Mouse (Mus musculus): ENCODE measurements around the gene Fstl1. TPM values are rescaled to one million over a fixed set of nuclear protein-coding genes. Genes with fewer than 3 reads are reported as not detected.
A peak's percentile ranks its signal among the peaks of the same experiment; 100 is the strongest.

Fstl1 gene
- polyA plus RNA-seq (2012; ENCODE audit: insufficient read depth, insufficient read length, missing spikeins), result 3.6 and 3.8 TPM in 2 replicates

GRCm38 (mm10) chr16:37776860-37777651, at the start of gene Fstl1:
Fstl1 (plus strand) TSS chr16:37776873.
- no peak for TF ChIP-seq CTCF (IDR thresholded peaks at IDR 0.05; ENCODE audit: low read depth, low read length)
- no peak for TF ChIP-seq POLR2A (IDR thresholded peaks at IDR 0.05; ENCODE audit: borderline replicate concordance, low read depth, low read length)
- peak within 1 kb of the TSS; percentile 50 for H3K4me3 ChIP-seq (ENCODE audit: insufficient read depth, low read length)
- H3K4me1 ChIP-seq (ENCODE audit: control insufficient read depth, insufficient read depth, low read length), result no peaks in the 10 kb centered on the region
- H3K27ac ChIP-seq (ENCODE audit: insufficient read depth, low read depth, low read length), result no peak within 1 kb of the TSS

- TF ChIP-seq POLR2A (IDR thresholded peaks at IDR 0.05; ENCODE audit: borderline replicate concordance, low read depth, low read length), result no peak
- TF ChIP-seq CTCF (IDR thresholded peaks at IDR 0.05; ENCODE audit: low read depth, low read length), result no peak
- Histone ChIP-seq H3K4me3 (ENCODE audit: insufficient read depth, low read length) (no peak overlapping the region), H3K27ac (ENCODE audit: insufficient read depth, low read depth, low read length) (no peak overlapping the region), H3K4me1 (ENCODE audit: control insufficient read depth, insufficient read depth, low read length) (peaks cover 43% of the 10 kb centered on the region)
These were observed 48.0 kb upstream of the Fstl1 start for GRCm38 (mm10) chr16:37728674-37729073.

GRCm38 (mm10) chr16:37729381-37730150, 47.1 kb upstream of the Fstl1 start:
- Histone ChIP-seq H3K27ac (ENCODE audit: insufficient read depth, low read depth, low read length) (no peak overlapping the region), H3K4me3 (ENCODE audit: insufficient read depth, low read length) (no peak overlapping the region), H3K4me1 (ENCODE audit: control insufficient read depth, insufficient read depth, low read length) (peaks cover 44% of the 10 kb centered on the region)
- TF ChIP-seq POLR2A (IDR thresholded peaks at IDR 0.05; ENCODE audit: borderline replicate concordance, low read depth, low read length) (no peak), CTCF (IDR thresholded peaks at IDR 0.05; ENCODE audit: low read depth, low read length) (no peak)

DNA sequence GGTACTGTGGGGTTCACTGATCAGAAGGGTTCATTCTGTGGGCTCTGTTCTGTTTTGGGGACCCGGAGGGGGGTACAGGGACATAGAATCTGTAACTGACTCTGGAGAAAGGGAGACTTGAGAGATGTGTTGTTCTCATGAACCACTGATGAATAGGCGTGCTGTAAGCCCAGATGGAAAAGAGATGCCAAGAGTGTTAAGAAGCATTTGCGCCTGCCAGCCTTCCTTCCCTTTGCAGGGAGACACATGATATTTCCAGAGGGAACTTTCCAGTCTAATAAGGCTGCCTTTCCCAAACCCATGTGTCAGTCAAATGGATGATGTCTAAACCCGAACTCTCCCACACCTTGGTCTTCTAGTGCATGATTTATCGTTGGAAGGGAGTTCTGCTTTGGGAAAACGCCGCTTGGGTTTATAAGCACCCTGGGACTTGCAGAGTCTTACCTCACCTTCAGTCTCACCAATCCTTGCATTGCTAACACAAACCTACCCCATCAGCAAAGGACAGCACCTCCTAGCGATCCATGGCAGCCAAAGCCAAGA, 46.3 kb upstream of the Fstl1 start:
- Histone ChIP-seq H3K27ac (ENCODE audit: insufficient read depth, low read depth, low read length) (0 out of 2 replicates have a peak overlapping the region, but pooled peaks have one; percentile 25), H3K4me1 (ENCODE audit: control insufficient read depth, insufficient read depth, low read length) (peaks cover 47% of the 10 kb centered on the region), H3K4me3 (ENCODE audit: insufficient read depth, low read length) (no peak overlapping the region)
- TF ChIP-seq POLR2A (IDR thresholded peaks at IDR 0.05; ENCODE audit: borderline replicate concordance, low read depth, low read length) (no peak), CTCF (IDR thresholded peaks at IDR 0.05; ENCODE audit: low read depth, low read length) (no peak)

DNA sequence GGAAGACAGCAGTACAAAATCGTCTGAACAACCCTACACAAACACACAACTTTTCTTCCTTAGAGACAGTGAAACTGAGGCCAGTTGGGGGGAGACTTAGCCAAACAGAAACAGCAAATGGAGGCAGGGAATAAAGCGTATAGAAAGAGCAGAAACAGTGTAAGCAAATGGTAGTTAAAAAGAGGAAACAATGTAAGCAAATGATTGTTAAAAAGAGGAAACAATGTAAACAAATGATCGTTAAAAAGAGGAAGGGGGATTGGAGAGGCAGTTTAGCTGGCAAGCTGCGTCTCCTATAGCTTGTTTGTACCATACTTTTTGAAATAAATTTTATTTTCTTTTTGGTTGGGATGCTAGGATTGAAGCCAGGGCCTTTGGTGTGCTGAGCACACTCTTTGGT, 45.2 kb upstream of the Fstl1 start:
- H3K4me3 ChIP-seq (ENCODE audit: insufficient read depth, low read length), result no peak overlapping the region; the same call in 1 of the 2 replicates
- peak overlapping the region; percentile 82 for H3K27ac ChIP-seq (ENCODE audit: insufficient read depth, low read depth, low read length)
- TF ChIP-seq POLR2A (IDR thresholded peaks at IDR 0.05; ENCODE audit: borderline replicate concordance, low read depth, low read length) (no peak), CTCF (IDR thresholded peaks at IDR 0.05; ENCODE audit: low read depth, low read length) (no peak)
- H3K4me1 ChIP-seq (ENCODE audit: control insufficient read depth, insufficient read depth, low read length), result peaks cover 45% of the 10 kb centered on the region

DNA sequence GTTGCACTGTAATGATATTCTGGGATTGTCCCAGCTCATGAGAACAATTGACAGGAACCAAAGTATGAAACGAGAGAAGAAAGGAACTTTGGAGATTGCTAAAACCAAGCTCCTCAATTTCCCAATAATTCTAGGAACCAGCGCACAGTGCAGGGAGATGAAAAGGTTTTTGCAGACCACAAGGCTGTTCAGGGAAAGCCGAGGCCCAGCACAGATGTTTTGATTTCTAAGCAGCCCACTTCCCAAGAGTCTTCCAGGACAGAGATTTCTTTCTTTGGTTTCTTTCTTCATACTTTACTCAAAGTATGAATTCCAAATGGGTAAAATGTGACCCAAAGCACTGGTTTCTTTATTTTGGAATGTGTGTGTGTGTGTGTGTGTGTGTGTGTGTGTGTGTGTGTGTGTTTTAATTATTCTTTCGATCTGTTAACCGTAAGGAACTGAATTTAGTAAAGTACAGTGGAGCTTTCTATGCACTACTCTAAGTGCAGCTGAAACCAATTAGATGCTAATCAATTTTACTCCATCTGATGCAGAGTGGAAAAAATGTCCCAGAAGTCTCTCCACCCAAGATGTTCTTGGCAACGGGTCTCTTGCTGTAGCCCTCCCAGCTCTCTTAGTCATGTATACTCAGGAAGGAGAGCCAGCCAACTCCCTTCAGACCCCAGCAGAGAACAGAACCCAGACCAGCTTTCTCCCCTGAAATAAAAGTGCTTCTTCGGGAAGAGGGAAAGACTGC, 44.5 kb upstream of the Fstl1 start:
- Histone ChIP-seq H3K27ac (ENCODE audit: insufficient read depth, low read depth, low read length) (peak overlapping the region; percentile 82), H3K4me3 (ENCODE audit: insufficient read depth, low read length) (no peak overlapping the region), H3K4me1 (ENCODE audit: control insufficient read depth, insufficient read depth, low read length) (peaks cover 45% of the 10 kb centered on the region)
- TF ChIP-seq CTCF (IDR thresholded peaks at IDR 0.05; ENCODE audit: low read depth, low read length), result no peak

DNA sequence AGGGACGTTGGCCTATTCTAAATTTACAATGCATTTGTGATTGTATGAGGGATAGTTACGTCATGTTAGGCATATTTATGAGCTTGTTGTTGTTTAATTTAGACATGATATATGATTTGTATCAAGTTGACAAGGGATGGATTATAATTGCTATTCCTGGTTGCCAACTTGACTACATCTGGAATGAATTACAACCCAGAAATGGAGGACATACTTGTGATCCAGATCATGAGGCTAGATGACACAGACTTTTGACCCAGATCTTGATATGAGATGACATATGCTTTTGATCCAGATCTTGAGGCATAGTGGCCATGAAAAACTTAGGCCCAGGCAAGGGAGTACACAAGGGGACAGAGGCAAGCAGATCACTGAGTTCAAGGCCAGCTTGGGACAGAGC, 36.6 kb upstream of the Fstl1 start:
- Histone ChIP-seq H3K27ac (ENCODE audit: insufficient read depth, low read depth, low read length) (no peak overlapping the region), H3K4me1 (ENCODE audit: control insufficient read depth, insufficient read depth, low read length) (no peaks in the 10 kb centered on the region), H3K4me3 (ENCODE audit: insufficient read depth, low read length) (no peak overlapping the region)
- TF ChIP-seq POLR2A (IDR thresholded peaks at IDR 0.05; ENCODE audit: borderline replicate concordance, low read depth, low read length) (no peak), CTCF (IDR thresholded peaks at IDR 0.05; ENCODE audit: low read depth, low read length) (no peak)

- TF ChIP-seq POLR2A (IDR thresholded peaks at IDR 0.05; ENCODE audit: borderline replicate concordance, low read depth, low read length), result no peak
- no peak for TF ChIP-seq CTCF (IDR thresholded peaks at IDR 0.05; ENCODE audit: low read depth, low read length)
- Histone ChIP-seq H3K4me1 (ENCODE audit: control insufficient read depth, insufficient read depth, low read length) (no peaks in the 10 kb centered on the region), H3K4me3 (ENCODE audit: insufficient read depth, low read length) (no peak overlapping the region), H3K27ac (ENCODE audit: insufficient read depth, low read depth, low read length) (no peak overlapping the region)
These were observed 34.4 kb upstream of the Fstl1 start for GRCm38 (mm10) chr16:37742266-37742665.

DNA sequence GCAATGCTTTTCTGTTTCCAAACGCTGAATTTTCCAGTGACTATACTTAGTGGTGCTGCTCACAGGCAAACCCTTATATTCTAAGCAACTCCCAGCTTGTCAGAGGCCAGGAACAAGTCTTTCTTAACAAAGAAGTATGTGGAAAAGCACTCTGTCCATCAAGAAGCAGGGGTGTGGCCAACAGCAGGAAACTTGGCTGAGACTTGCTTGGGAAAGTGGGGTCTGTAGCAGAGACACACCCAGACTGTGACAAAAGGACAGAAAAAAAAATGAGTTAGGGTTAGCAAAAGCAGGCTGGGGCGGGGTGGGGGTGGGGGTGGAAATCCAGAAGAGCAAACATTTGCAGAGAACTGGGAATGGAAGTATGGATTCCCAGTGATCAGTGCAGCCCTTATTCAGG, 23.8 kb upstream of the Fstl1 start:
- Histone ChIP-seq H3K4me1 (ENCODE audit: control insufficient read depth, insufficient read depth, low read length) (no peaks in the 10 kb centered on the region), H3K27ac (ENCODE audit: insufficient read depth, low read depth, low read length) (no peak overlapping the region), H3K4me3 (ENCODE audit: insufficient read depth, low read length) (no peak overlapping the region)
- TF ChIP-seq POLR2A (IDR thresholded peaks at IDR 0.05; ENCODE audit: borderline replicate concordance, low read depth, low read length) (no peak), CTCF (IDR thresholded peaks at IDR 0.05; ENCODE audit: low read depth, low read length) (no peak)

All from bone marrow macrophage, adult 2 months (primary cell).